Mouse (Mus musculus): ENCODE data around the gene Pafah1b2. TPM values are rescaled to one million over a fixed set of nuclear protein-coding genes. Genes with fewer than 3 reads are reported as not detected.

The Pafah1b2 gene
- total RNA-seq (2021) = 100 to 1,000 TPM; 212 to 230 TPM
- long read RNA-seq, experiment 1, full-length matches to known transcripts = 258 of 294 reads
- long read RNA-seq, experiment 1, partial matches to known transcripts = 5 of 294 reads
- long read RNA-seq, experiment 1, other reads (novel, unspliced or antisense) = 31 of 294 reads
- long read RNA-seq, experiment 2, full-length matches to known transcripts = 184 of 215 reads
- long read RNA-seq, experiment 2, partial matches to known transcripts = 1 of 215 reads
- long read RNA-seq, experiment 2, other reads (novel, unspliced or antisense) = 30 of 215 reads

- intact Hi-C loops (cut with DNase I) = no loop called here
- DNase-seq (ENCODE audit: low spot score in 2 of 2) = peak; percentile 97
These were observed at the start of gene Pafah1b2, which contains the start of gene Sik3 for GRCm38 (mm10) chr9:46012091-46013008. TSS of gene Pafah1b2 (minus strand) at chr9:46012690. TSS of gene Sik3 (plus strand) at chr9:46012820.

GRCm38 (mm10) chr9:46061696-46062425 lies 49.4 kb upstream of the Pafah1b2 start:
- intact Hi-C loops (cut with DNase I) = no loop called here
- peak; percentile 51 to 73 for DNase-seq (ENCODE audit: low spot score in 2 of 2)

GRCm38 (mm10) chr9:46060249-46060648 lies 47.8 kb upstream of the Pafah1b2 start:
- intact Hi-C loops (cut with DNase I) = no loop called here
- no peak for DNase-seq (ENCODE audit: low spot score in 2 of 2)

GRCm38 (mm10) chr9:46058065-46058464 lies 45.6 kb upstream of the Pafah1b2 start:
- intact Hi-C loops (cut with DNase I) = no loop called here
- no peak for DNase-seq (ENCODE audit: low spot score in 2 of 2)

GRCm38 (mm10) chr9:46053014-46053666 lies 40.6 kb upstream of the Pafah1b2 start:
- DNase-seq (ENCODE audit: low spot score in 2 of 2) = peak in 1 of 2 experiments; percentile 12
- intact Hi-C loops (cut with DNase I) = no loop called here

GRCm38 (mm10) chr9:46050203-46050602 lies 37.7 kb upstream of the Pafah1b2 start:
- DNase-seq (ENCODE audit: low spot score in 2 of 2) = no peak
- intact Hi-C loops (cut with DNase I) = no loop called here

GRCm38 (mm10) chr9:46049525-46049924 lies 37.0 kb upstream of the Pafah1b2 start:
- intact Hi-C loops (cut with DNase I) = no loop called here
- no peak for DNase-seq (ENCODE audit: low spot score in 2 of 2)

- no peak for DNase-seq (ENCODE audit: low spot score in 2 of 2)
- intact Hi-C loops (cut with DNase I) = no loop called here
These were observed 34.4 kb upstream of the Pafah1b2 start for GRCm38 (mm10) chr9:46046724-46047517.

GRCm38 (mm10) chr9:46043626-46044025 lies 31.1 kb upstream of the Pafah1b2 start:
- intact Hi-C loops (cut with DNase I) = no loop called here
- no peak for DNase-seq (ENCODE audit: low spot score in 2 of 2)

- peak in 1 of 2 experiments; percentile 22 for DNase-seq (ENCODE audit: low spot score in 2 of 2)
- intact Hi-C loops (cut with DNase I) = no loop called here
These were observed 29.9 kb upstream of the Pafah1b2 start for GRCm38 (mm10) chr9:46042387-46042786.

- DNase-seq (ENCODE audit: low spot score in 2 of 2) = no peak
- intact Hi-C loops (cut with DNase I) = no loop called here
These were observed 28.7 kb upstream of the Pafah1b2 start for GRCm38 (mm10) chr9:46041186-46041585.

GRCm38 (mm10) chr9:46038786-46039185 lies 26.3 kb upstream of the Pafah1b2 start:
- DNase-seq (ENCODE audit: low spot score in 2 of 2) = no peak

GRCm38 (mm10) chr9:46036881-46037280 lies 24.4 kb upstream of the Pafah1b2 start:
- DNase-seq (ENCODE audit: low spot score in 2 of 2) = no peak
- intact Hi-C loops (cut with DNase I) = no loop called here

More at GRCm38 (mm10) chr9:46038786-46039185, 26.3 kb upstream of the Pafah1b2 start:
- intact Hi-C loops (cut with DNase I) = no loop called here

GRCm38 (mm10) chr9:46035290-46035871 lies 22.9 kb upstream of the Pafah1b2 start:
- no peak for DNase-seq (ENCODE audit: low spot score in 2 of 2)
- intact Hi-C loops (cut with DNase I) = no loop called here

GRCm38 (mm10) chr9:46033862-46034261 lies 21.4 kb upstream of the Pafah1b2 start:
- intact Hi-C loops (cut with DNase I) = no loop called here
- DNase-seq (ENCODE audit: low spot score in 2 of 2) = no peak

- intact Hi-C loops (cut with DNase I) = no loop called here
- DNase-seq (ENCODE audit: low spot score in 2 of 2) = no peak
These were observed 20.6 kb upstream of the Pafah1b2 start for GRCm38 (mm10) chr9:46033058-46033457.

GRCm38 (mm10) chr9:46032190-46032589 lies 19.7 kb upstream of the Pafah1b2 start:
- DNase-seq (ENCODE audit: low spot score in 2 of 2) = peak; percentile 37 to 47
- intact Hi-C loops (cut with DNase I) = no loop called here

GRCm38 (mm10) chr9:46030968-46031367 lies 18.5 kb upstream of the Pafah1b2 start:
- intact Hi-C loops (cut with DNase I) = no loop called here
- DNase-seq (ENCODE audit: low spot score in 2 of 2) = no peak
